Mouse (Mus musculus) kidney, postnatal 36 days (tissue): ENCODE results near the gene Klhl2.

Experiments
- DNase-seq, 2 experiments: peaks; one replicate each; pipeline ENCODE4 v3.0.0; 2021 to 2022; ENCODE audit warnings: mixed read lengths in 2 of 2

Klhl2 gene

GRCm38 (mm10) chr8:64829921-64830320 lies 19.9 kb downstream of the Klhl2 start:
- no peak for DNase-seq

GRCm38 (mm10) chr8:64829391-64829790 lies 20.4 kb downstream of the Klhl2 start:
- no peak for DNase-seq

GRCm38 (mm10) chr8:64828466-64828865 lies 21.4 kb downstream of the Klhl2 start:
- no peak for DNase-seq

GRCm38 (mm10) chr8:64827356-64827755 lies 22.5 kb downstream of the Klhl2 start:
- peak in 1 of 2 experiments; percentile 33 for DNase-seq

GRCm38 (mm10) chr8:64826461-64826860 lies 23.4 kb downstream of the Klhl2 start:
- DNase-seq, result peak; percentile 33 to 40

- no peak for DNase-seq
These were observed 25.9 kb downstream of the Klhl2 start for GRCm38 (mm10) chr8:64823905-64824304.

GRCm38 (mm10) chr8:64820940-64821339 lies 28.9 kb downstream of the Klhl2 start:
- DNase-seq, result no peak

GRCm38 (mm10) chr8:64811790-64812189 lies 38.0 kb downstream of the Klhl2 start:
- no peak for DNase-seq

GRCm38 (mm10) chr8:64811083-64811482 lies 38.7 kb downstream of the Klhl2 start:
- no peak for DNase-seq

GRCm38 (mm10) chr8:64806558-64806957 lies 43.3 kb downstream of the Klhl2 start:
- DNase-seq, result no peak

GRCm38 (mm10) chr8:64804971-64805370 lies 44.8 kb downstream of the Klhl2 start:
- DNase-seq, result no peak

GRCm38 (mm10) chr8:64799306-64799705 lies 50.5 kb downstream of the Klhl2 start:
- DNase-seq, result no peak

- DNase-seq, result no peak
These were observed 51.3 kb downstream of the Klhl2 start for GRCm38 (mm10) chr8:64798503-64798902.

GRCm38 (mm10) chr8:64797751-64798150 lies 52.1 kb downstream of the Klhl2 start:
- no peak for DNase-seq

GRCm38 (mm10) chr8:64791250-64791881 lies 58.5 kb downstream of the Klhl2 start:
- no peak for DNase-seq

- no peak for DNase-seq
These were observed 59.4 kb downstream of the Klhl2 start for GRCm38 (mm10) chr8:64790418-64790817.

- peak; percentile 87 for DNase-seq
These were observed 61.1 kb downstream of the Klhl2 start for GRCm38 (mm10) chr8:64788715-64789114.

- DNase-seq, result no peak
These were observed 63.0 kb downstream of the Klhl2 start for GRCm38 (mm10) chr8:64786801-64787200.

- peak in 1 of 2 experiments; percentile 20 for DNase-seq
These were observed 65.6 kb downstream of the Klhl2 start for GRCm38 (mm10) chr8:64784235-64784634.

- DNase-seq, result no peak
These were observed 67.9 kb downstream of the Klhl2 start for GRCm38 (mm10) chr8:64781947-64782346.

GRCm38 (mm10) chr8:64777925-64778324 lies 71.9 kb downstream of the Klhl2 start:
- peak in 1 of 2 experiments; percentile 37 for DNase-seq

- no peak for DNase-seq
These were observed 75.7 kb downstream of the Klhl2 start for GRCm38 (mm10) chr8:64774136-64774535.

GRCm38 (mm10) chr8:64770814-64771213 lies 79.0 kb downstream of the Klhl2 start:
- no peak for DNase-seq

- no peak for DNase-seq
These were observed 80.2 kb downstream of the Klhl2 start for GRCm38 (mm10) chr8:64769586-64769985.

- DNase-seq, result no peak
These were observed 81.2 kb downstream of the Klhl2 start for GRCm38 (mm10) chr8:64768645-64769044.
